In the genomic region with DNA sequence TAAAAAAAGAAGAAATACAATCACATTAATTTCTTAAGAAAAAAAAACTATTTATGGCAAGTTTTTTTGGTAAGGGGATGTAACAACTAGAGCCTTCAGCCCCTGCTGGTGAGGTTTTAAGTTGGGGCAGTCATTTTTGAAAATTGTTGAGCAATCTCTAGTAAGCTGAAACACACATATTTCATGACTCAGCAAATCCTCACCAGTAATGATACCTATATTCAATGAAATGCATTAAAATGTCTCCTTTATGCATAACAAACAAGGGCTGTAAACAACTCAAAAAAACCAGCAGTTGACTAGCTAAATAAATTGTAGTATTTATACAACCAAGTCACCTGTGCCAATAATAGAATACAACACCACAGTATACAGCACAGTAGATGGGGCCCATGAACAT, we compare ENCODE assay signal across 34 mouse cellular contexts.
"Had no signal": no experiment of that assay in that cellular context is flagged by ENCODE, and none has a peak within 500 bp of the region (broad histone marks: within the 10 kb centered on the region; RNA-seq: fewer than 3 reads in every experiment).

No protein-coding gene starts in this region.

- DNase-seq: heart, postnatal 10 days; heart, postnatal 14 days; heart, postnatal 36 days; heart, postnatal 4 days; kidney, adult 11 months; kidney, adult 18-20 months; kidney, adult 2 months; kidney, adult 8-10 months; kidney, adult 9 months; kidney, postnatal 10 days; kidney, postnatal 14 days; kidney, postnatal 25 days; kidney, postnatal 36 days; kidney, postnatal 4 days; layer of hippocampus, adult 9-11 months; layer of hippocampus, postnatal 36 days had no signal

- H3K9ac ChIP-seq: heart, embryonic 12.5 days; heart, embryonic 13.5 days; heart, embryonic 15.5 days; hindbrain, embryonic 12.5 days; hindbrain, embryonic 13.5 days; hindbrain, embryonic 14.5 days; hindbrain, embryonic 15.5 days; kidney, embryonic 15.5 days had no signal

- H3K4me2 ChIP-seq: heart, embryonic 11.5 days; heart, embryonic 12.5 days; heart, embryonic 13.5 days; heart, embryonic 15.5 days; hindbrain, embryonic 12.5 days; hindbrain, embryonic 13.5 days; hindbrain, embryonic 14.5 days; hindbrain, embryonic 15.5 days; kidney, embryonic 15.5 days had no signal

- H3K4me3 ChIP-seq: heart, embryonic 12.5 days; heart, embryonic 13.5 days; heart, embryonic 15.5 days; hindbrain, embryonic 10.5 days; hindbrain, embryonic 12.5 days; hindbrain, embryonic 13.5 days; hindbrain, embryonic 15.5 days; kidney, embryonic 15.5 days; layer of hippocampus, adult 2 months; left cerebral cortex, adult 2 months had no signal

- H3K4me1 ChIP-seq: heart, embryonic 12.5 days; heart, embryonic 13.5 days; heart, embryonic 15.5 days; hindbrain, embryonic 12.5 days; hindbrain, embryonic 13.5 days; hindbrain, embryonic 15.5 days; kidney, embryonic 15.5 days had no signal

- H3K27me3 ChIP-seq: heart, embryonic 12.5 days; heart, embryonic 13.5 days; heart, embryonic 15.5 days; hindbrain, embryonic 12.5 days; hindbrain, embryonic 13.5 days; hindbrain, embryonic 15.5 days; kidney, embryonic 15.5 days had no signal

- H3K27ac ChIP-seq: heart, embryonic 13.5 days; heart, embryonic 15.5 days; hindbrain, embryonic 10.5 days; hindbrain, embryonic 12.5 days; hindbrain, embryonic 13.5 days; hindbrain, embryonic 14.5 days; hindbrain, embryonic 15.5 days; hindbrain, postnatal 0 days; kidney, embryonic 15.5 days; kidney, postnatal 0 days; layer of hippocampus, adult 2 months; left cerebral cortex, adult 2 months had no signal

- H3K36me3 ChIP-seq: heart, embryonic 12.5 days; heart, embryonic 13.5 days; heart, embryonic 15.5 days; hindbrain, embryonic 10.5 days; hindbrain, embryonic 12.5 days; hindbrain, embryonic 13.5 days; hindbrain, embryonic 15.5 days; kidney, embryonic 15.5 days had no signal

- H3K9me3 ChIP-seq: heart, embryonic 12.5 days; heart, embryonic 13.5 days; heart, embryonic 15.5 days; hindbrain, embryonic 10.5 days; hindbrain, embryonic 12.5 days; hindbrain, embryonic 13.5 days; hindbrain, embryonic 15.5 days; kidney, embryonic 15.5 days had no signal

- ATAC-seq: hindbrain, embryonic 16.5 days; hindbrain, postnatal 0 days; inflammation-experienced regulatory T-cells, adult 6 months; intestine, embryonic 16.5 days; intestine, postnatal 0 days had no signal
